Mouse (Mus musculus) heart, embryonic 11.5 days (tissue): ENCODE data around the gene Doc2a. TPM values are rescaled to one million over a fixed set of nuclear protein-coding genes. Genes with fewer than 3 reads are reported as not detected.
A peak's percentile ranks its signal among the peaks of the same experiment; 100 is the strongest.

Source experiments
- ATAC-seq: fragments of 200-750 bp; cut with Nextera tagmentation; replicated peaks from 2 replicates; pipeline ENCODE4 v1.8.0; 2017; ENCODE audit warnings: moderate library complexity; ENCODE audit not compliant: insufficient number of reproducible peaks, low FRiP score, low TSS enrichment
- H3K27ac ChIP-seq: fragments of 300-500 bp; sonication (generic); 2 replicates; pipeline ENCODE4 v1.5.1; 2014; ENCODE audit warnings: mild to moderate bottlenecking, low read depth, low read length
- H3K27me3 ChIP-seq: fragments of 300-500 bp; sonication (generic); 2 replicates; pipeline ENCODE4 v1.6.1; 2014; ENCODE audit warnings: mild to moderate bottlenecking, low read length, mixed read lengths; ENCODE audit not compliant: control insufficient read depth, insufficient read depth
- H3K36me3 ChIP-seq: fragments of 300-500 bp; sonication (generic); 2 replicates; pipeline ENCODE4 v1.6.1; 2014; ENCODE audit warnings: mild to moderate bottlenecking, low read length, moderate library complexity, mixed read lengths; ENCODE audit not compliant: control insufficient read depth, insufficient read depth
- H3K4me1 ChIP-seq: fragments of 300-500 bp; sonication (generic); 2 replicates; pipeline ENCODE4 v1.6.1; 2014; ENCODE audit warnings: low read length; ENCODE audit not compliant: control insufficient read depth, insufficient read depth
- H3K4me2 ChIP-seq: fragments of 300-500 bp; sonication (generic); 2 replicates; pipeline ENCODE4 v1.6.1; 2014; ENCODE audit warnings: mild to moderate bottlenecking, moderate library complexity
- H3K4me3 ChIP-seq: fragments of 300-500 bp; sonication (generic); 2 replicates; pipeline ENCODE4 v1.5.1; 2014; ENCODE audit warnings: low read depth, low read length
- H3K9ac ChIP-seq: fragments of 300-500 bp; sonication (generic); 2 replicates; pipeline ENCODE4 v1.6.1; 2014; ENCODE audit warnings: mild to moderate bottlenecking, low read depth, low read length, moderate library complexity
- H3K9me3 ChIP-seq: fragments of 300-500 bp; sonication (generic); replicated peaks from 2 replicates; pipeline ENCODE4 v1.6.1; 2016; ENCODE audit warnings: low read length; ENCODE audit not compliant: control insufficient read depth
- WGBS: fragments of 180-500 bp; shearing (Covaris S2); extraction: QIAGEN DNeasy Blood & Tissue Kit; methylation state at CpG from one replicate; pipeline ENCODE4 v1.1.7; 2014; ENCODE audit not compliant: insufficient replicate concordance; 5-methylcytosine and 5-hydroxymethylcytosine counted together
- polyA plus RNA-seq: library from polyadenylated mRNA; unstranded; fragments of >200 nt; fragmentation: Nextera tagmentation; extraction: Ambion mirVana; gene quantifications from 2 replicates; pipeline ENCODE4 v1.2.1, GENCODE M21; 2014

Doc2a gene
- polyA plus RNA-seq, 1 experiment from 2014 or later = 0.17 TPM

DNA sequence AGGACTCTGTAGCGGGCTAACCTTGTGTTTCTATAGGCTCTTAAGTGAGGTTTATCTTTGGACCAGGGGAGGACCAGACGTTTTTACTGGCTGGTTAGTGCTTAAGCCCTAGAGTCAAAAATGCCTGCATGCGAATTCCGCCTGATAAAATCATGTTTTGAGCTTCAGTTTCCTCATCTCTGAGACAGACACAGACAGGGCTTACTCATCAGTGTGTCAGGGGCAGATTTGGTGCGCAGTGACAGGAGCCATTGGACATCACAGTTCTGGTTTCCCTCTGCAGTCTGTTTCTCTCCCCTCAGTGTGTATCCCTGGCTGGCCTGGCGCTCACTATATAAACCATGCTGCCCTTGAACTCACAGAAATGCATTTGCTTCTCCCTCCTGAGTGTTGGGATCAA, 44.0 kb upstream of the Doc2a start:
- no peak overlapping the region; the same call in 1 of the 2 replicates for H3K9ac ChIP-seq
- H3K4me3 ChIP-seq = no peak overlapping the region
- no peaks in the 10 kb centered on the region for H3K27me3 ChIP-seq
- peaks cover 17% of the 10 kb centered on the region for H3K4me1 ChIP-seq
- H3K9me3 ChIP-seq = no peaks in the 10 kb centered on the region
- 78% methylated on average over 6 of the region's 6 CpGs for WGBS
- H3K36me3 ChIP-seq = no peaks in the 10 kb centered on the region; the same call in 1 of the 2 replicates
- no peak overlapping the region for H3K4me2 ChIP-seq
- no peak for ATAC-seq
- H3K27ac ChIP-seq = no peak overlapping the region

DNA sequence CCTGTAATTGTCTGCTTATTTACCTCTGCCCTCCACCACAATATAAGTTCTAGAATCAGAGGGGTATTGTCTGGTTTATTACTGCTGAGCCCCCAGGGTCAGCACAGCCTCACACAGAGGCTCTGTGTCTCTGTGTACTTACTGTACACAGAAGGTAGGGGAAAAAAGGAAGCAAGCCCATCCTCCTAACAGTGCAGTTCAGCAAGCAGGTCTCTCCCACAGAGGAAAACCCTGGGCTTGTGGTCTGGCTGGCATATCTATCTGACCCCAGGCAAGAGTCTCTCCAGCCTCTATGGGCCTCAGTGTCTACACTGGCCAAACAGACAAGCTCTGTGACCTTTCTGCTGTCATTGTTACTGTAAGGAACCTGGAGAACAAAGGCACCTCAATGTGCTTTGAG, 43.5 kb upstream of the Doc2a start:
- H3K9me3 ChIP-seq = no peaks in the 10 kb centered on the region
- peaks cover 22% of the 10 kb centered on the region for H3K4me1 ChIP-seq
- no peak overlapping the region for H3K4me2 ChIP-seq
- no peaks in the 10 kb centered on the region for H3K27me3 ChIP-seq
- no peak overlapping the region for H3K27ac ChIP-seq
- ATAC-seq = no peak
- H3K4me3 ChIP-seq = no peak overlapping the region
- no peaks in the 10 kb centered on the region; the same call in 1 of the 2 replicates for H3K36me3 ChIP-seq
- H3K9ac ChIP-seq = no peak overlapping the region

DNA sequence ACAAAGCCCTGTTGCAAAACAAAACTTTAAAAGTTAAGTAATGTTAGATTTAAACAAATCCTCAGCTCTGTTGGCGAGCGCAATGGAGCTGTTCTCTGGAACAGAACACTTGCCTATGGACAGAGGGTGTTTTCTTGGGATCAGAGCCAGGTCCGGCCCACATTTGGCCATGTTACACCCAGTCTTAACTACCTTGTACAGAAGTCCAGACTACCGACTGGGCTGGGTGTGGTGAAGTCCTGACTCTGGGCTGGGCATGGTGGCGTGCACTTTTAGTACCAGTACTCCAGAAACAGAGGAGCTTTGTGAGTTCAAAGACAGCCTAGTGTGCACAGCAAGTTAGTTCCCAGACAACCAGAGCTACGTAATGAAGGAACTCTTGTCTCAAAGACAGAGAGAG, 40.3 kb upstream of the Doc2a start:
- H3K9me3 ChIP-seq = no peaks in the 10 kb centered on the region
- H3K36me3 ChIP-seq = no peaks in the 10 kb centered on the region; the same call in 1 of the 2 replicates
- 66% methylated on average over 6 of the region's 6 CpGs for WGBS
- no peaks in the 10 kb centered on the region for H3K27me3 ChIP-seq
- H3K27ac ChIP-seq = no peak overlapping the region
- peaks cover 16% of the 10 kb centered on the region for H3K4me1 ChIP-seq
- no peak overlapping the region for H3K4me2 ChIP-seq
- no peak for ATAC-seq
- H3K9ac ChIP-seq = no peak overlapping the region
- no peak overlapping the region for H3K4me3 ChIP-seq

DNA sequence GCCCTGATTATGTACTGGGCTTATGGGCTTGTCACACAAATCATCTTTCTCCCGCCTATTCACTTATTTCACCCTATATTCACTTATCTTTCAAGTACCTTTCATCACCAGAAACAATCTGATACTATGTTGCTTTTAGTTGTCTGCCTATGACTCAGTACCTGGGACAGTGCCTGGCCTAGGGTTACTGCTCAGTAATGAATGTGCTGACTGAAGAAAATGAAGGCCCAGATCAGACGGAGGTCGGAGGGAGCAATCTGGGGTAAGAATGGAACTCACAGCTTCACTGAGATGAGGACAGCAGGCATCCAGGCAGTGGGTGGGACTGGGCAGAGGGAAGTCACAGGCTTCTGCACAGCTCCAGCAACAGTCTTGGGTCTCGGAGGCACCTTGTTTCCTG, 39.8 kb upstream of the Doc2a start:
- no peaks in the 10 kb centered on the region for H3K9me3 ChIP-seq
- no peaks in the 10 kb centered on the region for H3K27me3 ChIP-seq
- no peak for ATAC-seq
- 0 out of 2 replicates have a peak overlapping the region, but pooled peaks have one; percentile 81 for H3K9ac ChIP-seq
- no peak overlapping the region for H3K27ac ChIP-seq
- WGBS = 65% methylated on average over 4 of the region's 4 CpGs
- no peak overlapping the region for H3K4me3 ChIP-seq
- H3K4me1 ChIP-seq = peaks cover 16% of the 10 kb centered on the region
- peak overlapping the region; percentile 87 for H3K4me2 ChIP-seq
- no peaks in the 10 kb centered on the region; the same call in 1 of the 2 replicates for H3K36me3 ChIP-seq

DNA sequence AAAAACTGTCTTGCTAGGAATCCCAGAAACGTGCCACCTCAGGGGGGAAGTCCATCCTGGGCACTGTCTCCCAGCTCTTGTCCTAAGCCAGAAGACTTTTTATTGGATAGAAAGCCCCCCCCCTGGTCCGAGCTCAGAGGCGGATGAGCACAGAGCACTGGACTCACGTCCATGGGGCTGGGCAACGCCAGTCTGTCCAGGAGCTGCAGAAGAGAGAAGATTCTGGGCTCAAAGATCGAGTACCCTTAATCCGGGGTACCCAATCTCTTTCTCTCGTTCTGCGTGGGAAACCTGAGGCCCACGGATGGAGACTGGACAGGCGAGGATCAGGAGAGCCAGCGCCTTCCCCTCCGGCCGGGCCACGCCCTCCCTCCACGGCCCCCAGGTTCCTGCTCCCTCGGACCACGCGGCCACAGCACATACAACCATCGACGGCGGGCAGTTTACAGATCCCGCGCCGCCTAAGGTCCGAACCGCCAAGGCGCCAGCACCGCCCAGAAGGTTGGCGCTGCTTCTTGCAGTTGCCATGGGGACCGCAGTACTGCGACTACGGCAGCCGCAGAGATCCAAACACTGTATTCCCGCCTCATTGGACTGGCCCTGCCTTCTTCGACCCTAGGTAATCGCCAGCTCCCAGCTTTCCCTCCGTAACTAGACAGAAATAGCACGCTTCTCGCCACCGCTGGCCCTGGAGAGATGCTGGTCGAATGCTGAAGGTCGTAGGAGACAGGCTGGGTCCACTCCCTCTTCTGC, 38.3 kb upstream of the Doc2a start:
- H3K4me1 ChIP-seq = peaks cover 16% of the 10 kb centered on the region
- H3K4me2 ChIP-seq = peak overlapping the region; percentile 87
- H3K36me3 ChIP-seq = no peaks in the 10 kb centered on the region
- H3K27me3 ChIP-seq = 0 out of 2 replicates have a peak, but pooled peaks cover under 1% of the 10 kb centered on the region
- peak overlapping the region; percentile 81 for H3K9ac ChIP-seq
- H3K9me3 ChIP-seq = no peaks in the 10 kb centered on the region
- H3K27ac ChIP-seq = peak overlapping the region; percentile 88
- under 1% methylated on average over 43 of the region's 43 CpGs for WGBS
- ATAC-seq = peak; percentile 90
- H3K4me3 ChIP-seq = peak overlapping the region; percentile 53

DNA sequence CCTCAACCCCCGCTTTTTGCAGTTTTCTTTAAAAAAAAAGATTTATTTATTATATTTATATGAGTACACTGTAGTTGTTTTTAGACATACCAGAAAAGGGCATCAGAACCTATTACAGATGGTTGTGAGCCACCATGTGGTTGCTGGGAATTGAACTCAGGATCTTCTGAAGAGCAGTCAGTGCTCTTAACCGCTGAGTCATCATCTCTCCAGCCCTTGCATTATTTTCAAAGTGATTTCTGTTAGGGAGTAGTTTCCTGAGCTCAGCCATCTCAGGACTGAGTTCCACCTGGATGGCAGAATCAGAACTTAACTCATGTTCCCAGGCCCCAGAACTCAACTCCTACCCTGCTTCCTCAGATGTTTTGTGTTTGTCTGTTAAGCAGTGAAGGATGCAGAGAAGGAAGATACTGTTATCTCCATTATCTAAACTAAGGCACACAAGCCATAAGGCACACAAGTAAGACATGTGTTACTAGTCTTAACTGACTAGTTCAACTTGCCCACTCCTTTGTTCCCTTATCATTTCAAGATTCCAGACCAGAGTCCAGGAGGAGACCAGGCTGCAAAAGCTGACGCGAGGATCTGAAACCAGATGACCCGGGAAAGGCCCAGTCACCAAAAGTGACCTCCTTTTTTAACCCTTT, 37.4 kb upstream of the Doc2a start:
- H3K27me3 ChIP-seq = 0 out of 2 replicates have a peak, but pooled peaks cover 3% of the 10 kb centered on the region
- peaks cover 16% of the 10 kb centered on the region for H3K4me1 ChIP-seq
- peak overlapping the region; percentile 87; the same call in 1 of the 2 replicates for H3K4me2 ChIP-seq
- H3K9ac ChIP-seq = no peak overlapping the region
- ATAC-seq = no peak
- H3K27ac ChIP-seq = peak overlapping the region; percentile 88; the same call in 1 of the 2 replicates
- WGBS = 40% methylated on average over 5 of the region's 5 CpGs
- H3K36me3 ChIP-seq = no peaks in the 10 kb centered on the region
- H3K4me3 ChIP-seq = no peak overlapping the region
- H3K9me3 ChIP-seq = no peaks in the 10 kb centered on the region

DNA sequence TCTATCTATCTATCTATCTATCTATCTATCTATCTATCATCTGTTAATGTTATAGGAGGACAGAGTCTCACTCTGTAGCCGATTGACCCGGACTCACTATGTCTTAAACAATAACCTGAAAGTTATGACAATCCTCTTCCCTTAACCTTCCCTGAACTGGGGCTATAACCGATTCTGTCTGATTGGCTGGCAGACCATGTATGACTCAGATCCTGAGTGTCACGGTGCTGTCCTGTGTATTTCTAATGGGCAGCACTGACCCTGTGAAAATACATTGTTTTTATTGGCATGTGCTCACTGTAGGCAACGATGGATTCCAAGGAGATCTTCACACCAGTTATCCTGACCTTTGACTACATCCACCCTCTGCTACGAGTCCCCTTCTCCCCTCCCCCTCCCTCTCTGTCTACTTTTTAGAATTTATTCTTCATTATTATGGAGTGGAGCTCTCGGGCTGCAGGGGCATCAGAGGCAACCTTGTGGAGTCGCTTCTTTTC, 31.4 kb upstream of the Doc2a start:
- H3K4me2 ChIP-seq = no peak overlapping the region
- H3K36me3 ChIP-seq = no peaks in the 10 kb centered on the region
- H3K27ac ChIP-seq = no peak overlapping the region
- 64% methylated on average over 8 of the region's 8 CpGs for WGBS
- no peaks in the 10 kb centered on the region for H3K4me1 ChIP-seq
- no peak overlapping the region for H3K4me3 ChIP-seq
- ATAC-seq = no peak
- H3K27me3 ChIP-seq = 0 out of 2 replicates have a peak, but pooled peaks cover 3% of the 10 kb centered on the region
- H3K9ac ChIP-seq = no peak overlapping the region
- no peaks in the 10 kb centered on the region for H3K9me3 ChIP-seq

DNA sequence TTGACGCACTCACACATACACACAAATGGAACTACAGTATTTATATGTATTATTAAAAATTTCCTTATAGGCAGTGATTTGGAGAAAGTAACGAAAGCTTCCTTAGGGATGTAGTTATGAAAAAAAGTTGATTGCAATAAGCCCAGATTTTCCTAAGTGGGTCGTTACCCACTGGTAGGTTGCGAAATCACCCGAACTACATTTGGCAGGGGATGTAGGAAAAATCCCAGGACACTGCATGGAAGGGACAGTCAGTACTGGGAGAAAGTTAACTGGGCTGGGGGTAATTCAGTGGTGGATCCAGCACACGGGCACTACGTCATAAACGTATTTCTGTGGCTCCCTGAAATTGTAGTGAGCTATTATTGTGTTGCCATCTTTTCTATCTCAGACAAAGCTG, 30.7 kb upstream of the Doc2a start:
- no peak overlapping the region for H3K4me2 ChIP-seq
- ATAC-seq = no peak
- H3K4me3 ChIP-seq = no peak overlapping the region
- 81% methylated on average over 8 of the region's 8 CpGs for WGBS
- no peak overlapping the region for H3K27ac ChIP-seq
- no peaks in the 10 kb centered on the region for H3K9me3 ChIP-seq
- H3K27me3 ChIP-seq = 0 out of 2 replicates have a peak, but pooled peaks cover 3% of the 10 kb centered on the region
- no peaks in the 10 kb centered on the region for H3K36me3 ChIP-seq
- no peaks in the 10 kb centered on the region for H3K4me1 ChIP-seq
- no peak overlapping the region for H3K9ac ChIP-seq
